Mouse (Mus musculus) liver, adult 2 months (tissue): ENCODE results near the gene Map3k1. TPM values are rescaled to one million over a fixed set of nuclear protein-coding genes. Genes with fewer than 3 reads are reported as not detected.
"Not testable (repeated sequence)": the region's sequence is repeated elsewhere in the genome, so short reads cannot be mapped to it uniquely, and the experiment has no call there.

Source experiments
- DNase-seq: peaks from one replicate; pipeline ENCODE4 v3.0.0-alpha.2; 2011; ENCODE audit warnings: low read depth, low spot score; ENCODE audit errors: extremely low read depth
- H3K27ac ChIP-seq: fragments of 200-500 bp; replicated peaks from 2 replicates; pipeline ENCODE4 v1.5.1; 2012; ENCODE audit warnings: low read depth, mild to moderate bottlenecking, control low read depth, inconsistent platforms, low read length; ENCODE audit not compliant: insufficient read depth
- H3K27me3 ChIP-seq: fragments of 200-500 bp; 2 replicates; pipeline ENCODE4 v1.6.1; 2012; ENCODE audit warnings: mild to moderate bottlenecking, moderate library complexity, low read length, inconsistent platforms; ENCODE audit not compliant: control insufficient read depth, insufficient read depth
- H3K36me3 ChIP-seq: fragments of 200-500 bp; 2 replicates; pipeline ENCODE4 v1.6.1; 2012; ENCODE audit warnings: low read length, inconsistent platforms; ENCODE audit not compliant: control insufficient read depth, insufficient read depth
- H3K4me1 ChIP-seq: fragments of 200-500 bp; 2 replicates; pipeline ENCODE4 v1.6.1; 2011; ENCODE audit warnings: low read length; ENCODE audit not compliant: control insufficient read depth, insufficient read depth
- H3K4me3 ChIP-seq: fragments of 200-500 bp; 2 replicates; pipeline ENCODE4 v1.5.1; 2011; ENCODE audit warnings: low read depth, mild to moderate bottlenecking, control low read depth, low read length, moderate library complexity; ENCODE audit not compliant: insufficient read depth
- H3K79me2 ChIP-seq: fragments of 200-500 bp; 2 replicates; pipeline ENCODE4 v1.6.1; 2012; ENCODE audit warnings: inconsistent platforms, mild to moderate bottlenecking, low read length, moderate library complexity; ENCODE audit not compliant: control insufficient read depth, insufficient read depth
- H3K9ac ChIP-seq: fragments of 200-500 bp; 2 replicates; pipeline ENCODE4 v1.6.1; 2012; ENCODE audit warnings: low read depth, mild to moderate bottlenecking, control low read depth, inconsistent platforms, low read length
- CTCF ChIP-seq: fragments of 200-500 bp; IDR thresholded peaks from 2 replicates; pipeline ENCODE4 v1.5.1; 2011; ENCODE audit warnings: low read depth, low read length, control low read depth
- POLR2A ChIP-seq: fragments of 200-500 bp; IDR thresholded peaks from 2 replicates; pipeline ENCODE4 v1.6.1; 2011; ENCODE audit warnings: low read length, control low read depth; ENCODE audit not compliant: insufficient read depth; ENCODE audit errors: extremely low read depth
- WGBS: fragments of 180-500 bp; shearing (Covaris S2); methylation state at CpG from one replicate; pipeline ENCODE4 v1.1.7; 2018; 5-methylcytosine and 5-hydroxymethylcytosine counted together
- polyA plus RNA-seq: library from polyadenylated mRNA; depleted of rRNA; stranded (reverse); fragments of >200 nt; gene quantifications from 2 replicates; pipeline ENCODE4 v1.2.3, GENCODE M21; 2012; rRNA removed
- total RNA-seq: library from RNA; depleted of rRNA; stranded (reverse); fragments of >200 nt; gene quantifications from 2 replicates; pipeline ENCODE4 v1.2.3, GENCODE M21; 2014; rRNA removed

The Map3k1 gene
- total and polyA plus RNA-seq, 2 experiments: 4.5 to 7.9 TPM

GRCm38 (mm10) chr13:111710531-111710930 is 98.3 kb downstream of the Map3k1 start:
- no peak for DNase-seq
- 92% methylated on average over 4 of the region's 4 CpGs for WGBS
- H3K36me3 ChIP-seq: peaks cover 79% of the 10 kb centered on the region
- H3K79me2 ChIP-seq: no peaks in the 10 kb centered on the region
- H3K27ac ChIP-seq: no peak overlapping the region
- H3K4me3 ChIP-seq: no peak overlapping the region
- no peaks in the 10 kb centered on the region for H3K27me3 ChIP-seq
- no peak overlapping the region for H3K9ac ChIP-seq
- TF ChIP-seq POLR2A: no peak
- no peak for TF ChIP-seq CTCF
- no peaks in the 10 kb centered on the region for H3K4me1 ChIP-seq

GRCm38 (mm10) chr13:111703952-111704351 is 104.8 kb downstream of the Map3k1 start:
- not testable (repeated sequence) for H3K27me3 ChIP-seq, H3K79me2 ChIP-seq, H3K4me1 ChIP-seq, H3K27ac ChIP-seq, H3K9ac ChIP-seq, DNase-seq, H3K4me3 ChIP-seq
- H3K36me3 ChIP-seq: peaks cover 39% of the 10 kb centered on the region
- WGBS: 90% methylated on average over 4 of the region's 4 CpGs

GRCm38 (mm10) chr13:111703396-111703795 is 105.4 kb downstream of the Map3k1 start:
- no peak for TF ChIP-seq CTCF
- no peak for TF ChIP-seq POLR2A
- WGBS: 97% methylated on average over 10 of the region's 10 CpGs
- Histone ChIP-seq H3K27me3 (no peaks in the 10 kb centered on the region), H3K27ac (no peak overlapping the region), H3K36me3 (peaks cover 36% of the 10 kb centered on the region), H3K9ac (no peak overlapping the region), H3K4me3 (no peak overlapping the region), H3K79me2 (no peaks in the 10 kb centered on the region; the same call in 1 of the 2 replicates), H3K4me1 (no peaks in the 10 kb centered on the region)
- no peak for DNase-seq

Other genes with a start within 250 kb of the Map3k1 start
- not detected in 2 replicates for gene Gm10198, start 216.2 kb downstream of the Map3k1 start, total RNA-seq
- gene Gm10198, start 216.2 kb downstream of the Map3k1 start, polyA plus RNA-seq: not detected in 2 replicates
- 11.1 and 12.4 TPM in 2 replicates for gene Mier3, start 128.0 kb downstream of the Map3k1 start, total RNA-seq
- gene Mier3, start 128.0 kb downstream of the Map3k1 start, polyA plus RNA-seq: 2.4 and 2.5 TPM in 2 replicates